Mouse (Mus musculus) CD8-positive naive resting alpha-beta T cell, adult 2 months (primary cell): ENCODE data around the gene Pck2.

Source experiments
- DNase-seq, 2 experiments: peaks; one replicate each; pipeline ENCODE4 v3.0.0; 2022; ENCODE audit warnings: low read depth in 2 of 2, low spot score in 2 of 2

The Pck2 gene

GRCm38 (mm10) chr14:55571760-55572159, 31.7 kb downstream of the Pck2 start:
- DNase-seq = no peak

DNA sequence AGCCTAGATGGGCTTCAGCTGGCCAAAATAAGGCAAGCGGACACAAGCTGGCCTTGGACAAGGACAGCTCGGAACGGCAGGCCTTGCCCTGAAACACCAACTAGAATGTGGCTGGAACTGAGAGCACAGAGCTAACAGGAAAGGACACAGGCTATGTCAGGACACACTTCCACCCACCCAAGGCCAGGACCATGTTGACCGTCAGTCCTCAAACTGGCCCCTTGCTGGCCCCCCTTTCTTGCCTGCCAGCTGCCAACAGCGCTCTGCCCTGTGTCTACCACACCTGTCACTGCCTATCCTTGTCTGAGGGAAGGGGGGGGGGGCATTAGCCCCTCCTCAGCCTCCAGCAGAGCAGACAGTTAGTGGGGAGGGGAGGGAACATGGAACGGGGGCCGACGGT, 35.2 kb downstream of the Pck2 start, which contains the start of gene Fitm1:
TSS of gene Fitm1 (plus strand) at position 316 of the 400 bp plus-strand sequence.
- DNase-seq = no peak

- DNase-seq = no peak
Observed at GRCm38 (mm10) chr14:55575711-55576110, 35.6 kb downstream of the Pck2 start.

DNA sequence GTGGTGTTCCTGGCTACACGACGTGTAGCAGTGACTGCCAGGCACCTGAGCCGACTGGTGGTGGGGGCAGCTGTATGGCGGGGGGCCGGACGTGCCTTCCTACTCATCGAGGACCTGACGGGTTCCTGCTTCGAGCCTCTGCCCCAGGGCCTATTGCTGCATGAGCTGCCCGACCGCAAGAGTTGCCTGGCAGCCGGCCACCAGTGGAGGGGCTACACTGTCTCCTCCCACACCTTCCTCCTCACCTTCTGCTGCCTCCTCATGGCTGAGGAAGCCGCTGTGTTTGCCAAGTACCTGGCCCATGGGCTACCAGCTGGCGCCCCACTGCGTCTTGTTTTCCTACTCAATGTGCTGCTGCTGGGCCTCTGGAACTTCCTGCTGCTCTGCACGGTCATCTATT, 36.3 kb downstream of the Pck2 start:
- DNase-seq = no peak

- peak; percentile 70 to 71 for DNase-seq
Observed at GRCm38 (mm10) chr14:55577871-55578667, 38.0 kb downstream of the Pck2 start, which contains the start of gene Psme1. TSS of gene Psme1 (plus strand) at chr14:55578123.

DNA sequence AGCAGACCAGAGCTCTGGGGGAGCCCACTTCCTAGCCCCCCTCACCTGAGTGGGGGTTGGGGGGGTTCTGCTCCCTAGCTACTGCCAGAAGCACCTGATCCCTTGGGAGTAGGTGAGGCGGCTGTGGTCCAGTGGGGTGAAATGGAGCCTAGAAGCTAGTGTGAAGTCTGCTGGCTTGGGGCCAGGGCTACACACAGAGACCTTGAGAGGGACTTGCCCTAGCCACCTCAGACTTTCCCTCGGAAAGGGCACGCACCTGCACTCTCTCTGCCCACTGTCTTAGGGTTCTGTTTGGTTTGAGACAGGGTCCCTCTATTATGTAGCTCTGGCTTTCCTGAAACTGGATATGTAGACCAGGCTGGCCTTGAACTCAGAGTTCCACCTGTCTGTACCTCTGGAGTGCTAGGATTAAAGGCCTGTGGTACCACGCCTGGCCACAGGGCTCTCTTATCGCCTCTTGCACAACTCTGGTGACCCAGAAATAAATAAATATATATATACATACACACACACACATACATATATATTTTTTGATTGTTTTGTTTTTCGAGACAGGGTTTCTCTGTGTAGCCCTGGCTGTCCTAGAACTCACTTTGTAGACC, 38.7 kb downstream of the Pck2 start:
- peak in 1 of 2 experiments; percentile 14 for DNase-seq

DNA sequence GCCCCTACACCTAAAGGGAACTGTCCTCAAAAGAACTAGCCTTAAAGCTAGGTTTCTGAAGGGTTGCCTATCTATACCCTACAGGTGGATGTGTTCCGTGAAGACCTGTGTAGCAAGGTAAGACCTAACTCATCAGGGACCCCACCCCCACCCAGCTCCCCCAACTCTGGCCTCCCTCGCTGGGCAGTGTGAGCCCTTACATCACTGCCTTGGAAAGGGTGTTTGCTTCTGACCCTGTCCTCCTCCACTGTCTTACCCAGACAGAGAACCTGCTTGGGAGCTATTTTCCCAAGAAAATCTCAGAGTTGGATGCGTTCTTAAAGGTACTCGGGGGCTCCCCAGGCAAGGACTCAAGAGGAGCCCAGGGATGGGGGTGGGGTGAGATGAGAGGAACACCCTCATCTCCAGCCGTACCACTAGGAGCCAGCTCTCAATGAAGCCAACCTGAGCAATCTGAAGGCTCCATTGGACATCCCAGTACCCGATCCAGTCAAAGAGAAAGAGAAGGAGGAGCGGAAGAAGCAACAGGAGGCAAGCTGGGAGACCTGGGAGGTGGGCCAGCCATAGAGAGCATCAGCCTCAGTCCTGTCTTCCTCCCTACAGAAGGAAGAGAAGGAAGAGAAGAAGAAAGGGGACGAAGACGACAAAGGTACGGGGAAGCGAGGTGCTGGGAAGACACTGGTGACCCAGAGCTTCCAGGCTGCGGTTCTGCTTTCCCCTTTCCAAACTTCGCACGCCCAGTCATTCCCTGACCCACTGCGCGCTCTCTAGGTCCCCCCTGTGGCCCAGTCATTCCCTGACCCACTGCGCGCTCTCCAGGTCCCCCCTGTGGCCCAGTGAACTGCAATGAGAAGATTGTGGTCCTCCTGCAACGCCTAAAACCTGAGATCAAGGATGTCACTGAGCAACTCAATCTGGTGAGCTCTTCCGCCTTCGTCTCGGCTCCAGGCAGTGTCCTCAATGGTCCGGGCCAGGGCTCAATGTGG, 39.7 kb downstream of the Pck2 start:
- no peak for DNase-seq

DNA sequence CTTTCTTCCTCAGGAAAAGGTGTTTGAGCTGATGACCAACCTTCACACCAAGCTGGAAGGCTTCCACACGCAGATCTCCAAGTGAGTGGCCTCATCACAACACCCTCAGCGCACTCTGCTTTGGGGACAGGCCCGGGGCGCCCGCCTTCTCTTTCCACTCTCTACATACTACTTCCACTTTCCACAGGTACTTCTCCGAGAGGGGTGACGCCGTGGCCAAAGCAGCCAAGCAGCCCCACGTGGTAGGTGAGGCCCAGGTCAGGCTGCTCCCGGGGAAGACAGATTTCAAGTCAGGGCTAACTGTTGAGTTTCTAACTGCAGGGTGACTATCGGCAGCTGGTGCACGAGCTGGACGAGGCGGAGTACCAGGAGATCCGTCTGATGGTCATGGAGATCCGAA, 40.7 kb downstream of the Pck2 start:
- DNase-seq = no peak

DNA sequence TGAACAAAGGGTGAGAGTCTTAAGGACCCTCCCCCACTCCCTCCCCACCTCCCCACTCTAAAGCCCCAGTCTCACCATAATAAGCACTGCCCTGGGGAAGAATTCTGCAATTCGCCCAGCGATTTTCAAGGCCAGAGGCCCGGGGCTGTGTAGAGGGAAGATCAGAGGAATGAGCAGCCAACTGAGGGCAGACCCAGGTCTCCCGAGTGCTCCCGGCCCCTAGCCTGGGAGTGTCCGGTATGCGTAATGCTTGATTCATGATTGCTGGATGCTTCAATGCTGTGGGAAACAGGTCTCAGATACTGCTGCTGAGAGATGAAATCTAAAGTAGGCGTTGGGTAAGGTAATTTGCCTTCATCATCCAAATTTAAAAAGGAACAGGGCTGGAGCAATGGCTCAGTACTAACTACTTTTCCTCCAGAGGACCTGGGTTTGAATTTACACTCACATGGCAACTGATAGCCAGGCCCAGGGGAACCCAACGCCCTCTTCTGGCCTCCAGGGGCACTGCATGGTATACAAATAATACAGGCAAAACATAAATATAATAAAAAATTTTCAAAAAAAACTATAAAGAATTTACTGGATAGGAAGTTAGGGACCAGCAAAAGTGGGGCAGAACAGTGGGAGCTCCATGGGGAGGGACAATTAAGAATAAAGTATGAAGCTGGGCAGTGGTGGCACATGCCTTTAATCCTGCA, 42.1 kb downstream of the Pck2 start:
- DNase-seq = no peak

GRCm38 (mm10) chr14:55584303-55584701, 44.2 kb downstream of the Pck2 start:
- DNase-seq = no peak

- DNase-seq = peak; percentile 64 to 65
Observed at GRCm38 (mm10) chr14:55584702-55585565, 44.9 kb downstream of the Pck2 start, which contains the start of gene Emc9. TSS of gene Emc9 (minus strand) at chr14:55585302.

DNA sequence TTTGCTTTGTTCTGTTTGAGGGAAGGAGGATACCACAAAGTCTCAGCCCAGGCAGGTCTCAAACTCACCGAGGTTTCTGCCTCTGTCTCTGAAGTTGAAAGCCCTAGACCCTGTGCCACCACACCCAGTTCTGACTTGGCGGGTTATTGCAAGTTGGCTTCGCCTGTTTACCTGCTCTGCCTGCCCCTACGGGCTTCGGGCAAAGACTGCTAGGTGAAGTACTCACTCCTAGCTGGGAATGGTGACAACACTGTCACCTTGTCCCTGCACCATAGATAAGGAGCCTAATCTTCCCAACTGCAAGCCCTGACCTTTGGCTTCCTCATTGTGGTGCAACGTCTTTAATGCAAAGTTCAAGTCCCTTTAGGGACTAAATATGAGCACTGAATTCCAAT, 45.5 kb downstream of the Pck2 start:
- peak; percentile 30 to 50 for DNase-seq

GRCm38 (mm10) chr14:55586149-55586548, 46.1 kb downstream of the Pck2 start:
- no peak for DNase-seq

- DNase-seq = no peak
Observed at GRCm38 (mm10) chr14:55589271-55589670, 49.2 kb downstream of the Pck2 start.

GRCm38 (mm10) chr14:55589771-55590448, 49.8 kb downstream of the Pck2 start:
- DNase-seq = no peak

DNA sequence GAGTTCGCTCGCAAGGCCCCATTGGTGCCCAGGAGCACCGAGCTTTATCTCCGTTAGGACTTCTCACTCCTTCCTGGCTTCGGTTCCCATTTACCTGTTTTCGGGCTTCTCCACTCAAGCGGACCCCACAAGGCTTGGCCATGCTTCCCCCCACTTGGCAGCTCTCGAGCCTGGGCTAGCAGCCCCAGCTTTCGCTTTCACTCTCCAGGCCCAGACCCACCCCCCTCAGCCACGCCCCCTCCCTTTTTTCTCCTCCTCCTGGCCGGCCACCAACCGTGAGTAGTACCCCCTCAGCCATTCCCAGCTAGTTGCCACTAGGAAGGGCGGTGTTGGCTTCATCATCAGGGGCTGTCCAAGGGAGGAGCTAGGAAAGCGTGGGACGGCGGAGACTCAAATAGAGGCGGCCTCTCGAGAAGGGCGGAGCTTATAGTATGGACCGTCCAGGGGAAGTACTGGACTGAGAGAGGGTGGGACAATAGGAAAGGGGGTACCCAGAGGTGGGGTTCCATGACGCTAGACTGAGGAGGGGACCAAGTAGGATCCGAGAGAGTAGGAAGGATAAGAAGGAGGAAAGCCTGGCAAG, 50.8 kb downstream of the Pck2 start, which contains the start of gene Psme2:
TSS of gene Psme2 (minus strand) at position 366 of the 583 bp plus-strand sequence.
- peak; percentile 70 to 76 for DNase-seq

DNA sequence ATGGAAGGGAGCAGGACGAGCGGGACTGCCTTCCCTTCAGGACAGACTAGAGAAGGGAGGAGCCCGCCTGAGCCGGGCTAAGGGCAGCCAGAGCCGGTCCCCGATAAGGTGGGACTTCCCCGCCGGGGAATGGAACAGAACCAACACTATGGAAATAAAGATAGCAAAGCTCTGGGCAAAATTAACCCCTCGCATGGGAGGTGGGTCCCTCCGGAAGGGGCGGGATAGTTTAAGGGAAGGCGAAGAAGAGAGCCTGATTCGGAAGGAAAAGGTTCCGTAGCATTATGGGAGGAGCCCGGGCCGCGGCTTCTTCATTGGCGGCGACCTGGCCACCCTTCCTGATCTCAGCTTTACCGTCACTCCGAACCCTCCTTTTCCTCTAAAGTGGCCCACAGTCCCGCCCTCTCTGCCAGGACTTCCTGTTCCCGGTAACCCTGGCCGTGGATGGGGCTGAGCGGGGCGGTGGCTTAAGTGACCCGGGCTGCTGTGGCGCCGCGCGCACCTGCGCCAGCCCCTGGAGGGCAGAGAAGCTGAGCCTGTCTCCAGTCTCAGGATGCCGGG, 51.3 kb downstream of the Pck2 start, which contains the start of gene Rnf31:
TSS of gene Rnf31 (plus strand) at position 378 of the 561 bp plus-strand sequence.
- DNase-seq = peak; percentile 78 to 82

- no peak for DNase-seq
Observed at GRCm38 (mm10) chr14:55592226-55592625, 52.2 kb downstream of the Pck2 start.
